Mouse (Mus musculus): ENCODE results near the gene Olfr538. TPM values are rescaled to one million over a fixed set of nuclear protein-coding genes. Genes with fewer than 3 reads are reported as not detected.
"Not testable (repeated sequence)": the region's sequence is repeated elsewhere in the genome, so short reads cannot be mapped to it uniquely, and the experiment has no call there.

Olfr538 gene
- not detected in 2 replicates for polyA plus RNA-seq (2016; fragmentation: Nextera tagmentation; extraction: Ambion mirVana)

DNA sequence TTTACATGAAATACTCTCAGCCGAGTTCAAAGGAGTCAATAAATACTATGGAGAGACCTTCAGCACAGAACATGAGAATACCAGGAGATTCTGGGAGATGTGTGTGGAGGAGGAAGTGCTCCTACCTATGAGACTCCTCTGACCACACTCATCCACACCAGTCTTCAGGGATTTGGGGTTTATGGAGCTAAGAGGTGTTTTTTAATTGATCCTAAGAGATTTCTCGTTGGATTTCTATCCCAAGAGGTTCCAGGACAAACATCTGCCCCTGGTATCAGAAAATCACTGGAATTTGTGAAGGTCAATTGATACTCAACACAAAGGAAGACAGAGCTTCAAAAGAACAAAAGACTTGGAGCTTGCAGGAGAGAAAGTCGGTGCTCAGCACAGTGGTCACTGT, at the start of gene Olfr538:
TSS of gene Olfr538 (plus strand) at position 301 of the 400 bp plus-strand sequence.
- Histone ChIP-seq H3K36me3 (no peaks in the 10 kb centered on the region), H3K9ac (no peak within 1 kb of the TSS), H3K4me2 (replicated peaks) (no peak within 1 kb of the TSS), H3K27me3 (no peaks in the 10 kb centered on the region), H3K4me3 (no peak within 1 kb of the TSS), H3K27ac (no peak within 1 kb of the TSS), H3K4me1 (no peaks in the 10 kb centered on the region), H3K9me3 (replicated peaks) (no peaks in the 10 kb centered on the region)
- 52% methylated on average over 3 of the region's 3 CpGs for WGBS
- no peak for ATAC-seq (ENCODE audit: low FRiP score)

DNA sequence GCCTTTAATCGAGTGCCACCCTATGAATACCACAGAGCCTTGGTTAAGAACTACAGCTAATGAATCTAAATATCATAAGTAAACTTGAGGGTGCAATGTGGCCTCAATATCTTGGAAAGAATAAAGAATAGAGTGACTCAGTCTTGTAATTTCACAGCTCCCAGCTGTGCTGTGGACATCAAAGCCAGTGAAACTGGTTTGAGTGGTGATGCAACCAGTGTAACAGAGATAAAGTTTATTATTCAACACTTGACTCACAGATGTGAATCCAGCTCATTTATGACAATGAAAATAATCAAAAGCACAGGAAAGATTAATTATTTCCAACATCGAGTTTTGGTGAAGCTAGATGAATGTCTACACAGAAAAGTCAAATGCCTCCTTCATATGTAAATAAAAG, 27.9 kb upstream of the Olfr538 start:
- Histone ChIP-seq H3K4me1 (no peaks in the 10 kb centered on the region), H3K36me3 (no peaks in the 10 kb centered on the region), H3K9me3 (replicated peaks) (no peaks in the 10 kb centered on the region), H3K27ac (no peak overlapping the region), H3K27me3 (no peaks in the 10 kb centered on the region), H3K4me2 (replicated peaks) (no peak overlapping the region), H3K9ac (no peak overlapping the region), H3K4me3 (no peak overlapping the region)
- ATAC-seq (ENCODE audit: low FRiP score): no peak
- 92% methylated on average over 2 of the region's 2 CpGs for WGBS

DNA sequence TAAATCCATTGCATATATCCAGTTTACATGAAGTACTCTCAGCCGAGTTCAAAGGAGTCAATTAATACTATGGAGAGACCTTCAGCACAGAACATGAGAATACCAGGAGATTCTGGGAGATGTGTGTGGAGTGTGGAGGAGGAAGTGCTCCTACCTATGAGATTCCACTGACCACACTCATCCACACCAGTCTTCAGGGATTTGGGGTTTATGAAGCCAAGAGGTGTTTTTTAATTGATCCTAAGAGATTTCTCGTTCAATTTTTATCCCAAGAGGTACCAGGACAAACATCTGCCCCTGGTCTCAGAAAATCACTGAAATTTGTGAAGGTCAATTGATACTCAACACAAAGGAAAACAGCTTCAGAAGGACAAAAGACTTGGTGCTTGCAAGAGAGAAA, 33.3 kb downstream of the Olfr538 start, which contains the start of gene Olfr46:
TSS of gene Olfr46 (plus strand) at position 301 of the 400 bp plus-strand sequence.
- not testable (repeated sequence) for H3K27me3 ChIP-seq; H3K4me2 ChIP-seq (replicated peaks); H3K4me1 ChIP-seq; H3K9me3 ChIP-seq (replicated peaks); H3K36me3 ChIP-seq; ATAC-seq (ENCODE audit: low FRiP score); H3K9ac ChIP-seq; H3K4me3 ChIP-seq; H3K27ac ChIP-seq
- WGBS: 75% methylated on average over 2 of the region's 2 CpGs

Other genes with a start within 250 kb of the Olfr538 start
- not detected in 2 replicates for gene Olfr525, start 247.0 kb upstream of the Olfr538 start, polyA plus RNA-seq (2016; fragmentation: Nextera tagmentation; extraction: Ambion mirVana)
- not detected in 2 replicates for gene Olfr527, start 233.9 kb upstream of the Olfr538 start, polyA plus RNA-seq (2016; fragmentation: Nextera tagmentation; extraction: Ambion mirVana)
- gene Olfr60, start 206.2 kb upstream of the Olfr538 start, polyA plus RNA-seq (2016; fragmentation: Nextera tagmentation; extraction: Ambion mirVana): not detected in 2 replicates
- gene Olfr530, start 191.6 kb upstream of the Olfr538 start, polyA plus RNA-seq (2016; fragmentation: Nextera tagmentation; extraction: Ambion mirVana): not detected in 2 replicates
- gene Olfr531, start 165.0 kb upstream of the Olfr538 start, polyA plus RNA-seq (2016; fragmentation: Nextera tagmentation; extraction: Ambion mirVana): not detected in 2 replicates
- gene Olfr532, start 146.2 kb upstream of the Olfr538 start, polyA plus RNA-seq (2016; fragmentation: Nextera tagmentation; extraction: Ambion mirVana): not detected in 2 replicates
- gene Olfr533, start 104.5 kb upstream of the Olfr538 start, polyA plus RNA-seq (2016; fragmentation: Nextera tagmentation; extraction: Ambion mirVana): not detected in 2 replicates
- gene Olfr535, start 83.7 kb upstream of the Olfr538 start, polyA plus RNA-seq (2016; fragmentation: Nextera tagmentation; extraction: Ambion mirVana): not detected in 2 replicates
- not detected in 2 replicates for gene Olfr536, start 60.5 kb upstream of the Olfr538 start, polyA plus RNA-seq (2016; fragmentation: Nextera tagmentation; extraction: Ambion mirVana)
- not detected in 2 replicates for gene Olfr46, start 33.4 kb downstream of the Olfr538 start, polyA plus RNA-seq (2016; fragmentation: Nextera tagmentation; extraction: Ambion mirVana)
- not detected in 2 replicates for gene Olfr61, start 61.1 kb downstream of the Olfr538 start, polyA plus RNA-seq (2016; fragmentation: Nextera tagmentation; extraction: Ambion mirVana)
- gene Olfr53, start 78.6 kb downstream of the Olfr538 start, polyA plus RNA-seq (2016; fragmentation: Nextera tagmentation; extraction: Ambion mirVana): not detected in 2 replicates
- not detected in 2 replicates for gene Olfr539, start 92.0 kb downstream of the Olfr538 start, polyA plus RNA-seq (2016; fragmentation: Nextera tagmentation; extraction: Ambion mirVana)
- gene Olfr45, start 114.1 kb downstream of the Olfr538 start, polyA plus RNA-seq (2016; fragmentation: Nextera tagmentation; extraction: Ambion mirVana): not detected in 2 replicates
- not detected in 2 replicates for gene Olfr541, start 129.4 kb downstream of the Olfr538 start, polyA plus RNA-seq (2016; fragmentation: Nextera tagmentation; extraction: Ambion mirVana)
- gene Cyp2e1, start 195.9 kb downstream of the Olfr538 start, polyA plus RNA-seq (2016; fragmentation: Nextera tagmentation; extraction: Ambion mirVana): not detected in 2 replicates
- gene Syce1, start 220.0 kb downstream of the Olfr538 start, polyA plus RNA-seq (2016; fragmentation: Nextera tagmentation; extraction: Ambion mirVana): 0.19 and 0.36 TPM in 2 replicates